Mouse (Mus musculus): Measurements from ENCODE around the gene Olfr493. TPM values are rescaled to one million over a fixed set of nuclear protein-coding genes. Genes with fewer than 3 reads are reported as not detected.

Olfr493 gene
- not detected in 2 replicates for total RNA-seq (2021)
- long read RNA-seq, experiment 1, result 0 reads
- long read RNA-seq, experiment 2, result 0 reads

DNA sequence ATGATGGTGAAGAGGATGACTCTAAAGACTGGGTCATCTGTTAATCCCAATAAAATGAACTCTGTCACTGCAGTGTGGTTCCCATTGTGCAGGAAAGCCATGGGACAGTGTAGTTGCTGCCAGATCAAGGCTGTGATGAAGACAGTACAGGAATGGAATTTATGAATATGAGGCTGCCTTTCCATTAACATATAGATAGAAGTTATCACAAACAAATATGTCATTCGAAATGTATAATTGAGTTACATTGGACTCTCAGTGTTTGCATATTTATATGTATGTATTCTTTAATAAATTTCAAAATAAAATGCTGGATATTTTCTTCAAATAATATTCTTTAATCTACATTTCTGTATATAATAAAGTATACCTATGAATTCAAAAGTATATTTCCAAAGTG, at the start of gene Olfr493:
TSS of gene Olfr493 (minus strand) at position 101 of the 400 bp plus-strand sequence.
- DNase-seq, result no peak

DNA sequence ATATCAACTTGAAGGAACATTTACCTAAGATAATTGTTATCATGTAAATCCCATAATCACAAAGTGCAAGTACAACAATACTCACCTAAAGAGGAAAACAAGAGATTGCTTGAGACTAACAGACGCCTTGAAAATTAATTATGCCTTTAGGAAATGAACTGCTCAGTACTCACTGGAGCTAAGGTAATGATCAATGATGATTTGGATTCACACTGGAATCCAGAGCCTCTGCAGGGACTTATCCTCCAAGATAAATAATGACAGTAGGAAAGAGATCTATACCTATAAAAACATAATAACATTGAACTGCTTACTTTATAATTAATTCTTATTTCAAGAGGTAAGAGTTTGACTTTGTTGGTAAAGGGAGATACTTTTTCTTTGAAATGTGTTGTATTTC, 46.1 kb upstream of the Olfr493 start, which contains the start of gene Olfr495:
TSS of gene Olfr495 (plus strand) at position 301 of the 400 bp plus-strand sequence.
- no peak for DNase-seq

DNA sequence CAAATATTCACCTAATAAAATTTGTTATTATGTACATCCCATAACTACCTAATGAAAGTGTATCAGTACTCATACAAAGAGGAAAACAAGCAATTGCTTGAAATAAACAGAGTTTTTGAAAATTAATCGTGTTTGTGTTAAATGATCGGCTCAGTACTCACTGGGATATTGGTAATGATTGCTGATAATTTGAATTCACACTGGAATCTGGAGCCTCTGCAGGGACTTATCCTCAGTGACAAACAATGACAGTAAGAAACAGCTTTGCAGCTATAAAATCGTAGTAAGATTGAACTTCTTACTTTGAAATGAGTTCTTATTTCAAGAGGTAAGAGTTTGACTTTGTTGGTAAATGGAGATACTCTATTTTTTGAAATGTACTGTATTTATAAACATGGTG, 18.3 kb upstream of the Olfr493 start, which contains the start of gene Olfr494:
TSS of gene Olfr494 (plus strand) at position 301 of the 400 bp plus-strand sequence.
- no peak for DNase-seq

DNA sequence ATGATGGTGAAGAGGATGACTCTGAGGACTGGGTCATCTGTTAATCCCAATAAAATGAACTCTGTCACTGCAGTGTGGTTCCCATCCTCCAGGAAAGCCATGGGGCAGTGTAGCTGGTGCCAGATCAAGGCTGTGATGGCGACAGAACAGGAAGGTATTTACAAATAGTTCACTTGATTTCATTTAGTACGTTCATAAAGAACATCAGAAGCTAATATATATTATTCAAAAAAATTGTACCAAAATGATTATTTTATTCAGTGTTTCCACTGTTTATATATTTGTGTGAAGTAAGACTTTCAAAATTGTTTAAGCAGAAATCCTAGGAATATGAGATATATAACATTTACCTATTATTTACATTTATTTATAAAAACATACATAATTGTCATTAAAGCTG, 23.2 kb downstream of the Olfr493 start, which contains the start of gene Olfr492:
TSS of gene Olfr492 (minus strand) at position 101 of the 400 bp plus-strand sequence.
- no peak for DNase-seq

DNA sequence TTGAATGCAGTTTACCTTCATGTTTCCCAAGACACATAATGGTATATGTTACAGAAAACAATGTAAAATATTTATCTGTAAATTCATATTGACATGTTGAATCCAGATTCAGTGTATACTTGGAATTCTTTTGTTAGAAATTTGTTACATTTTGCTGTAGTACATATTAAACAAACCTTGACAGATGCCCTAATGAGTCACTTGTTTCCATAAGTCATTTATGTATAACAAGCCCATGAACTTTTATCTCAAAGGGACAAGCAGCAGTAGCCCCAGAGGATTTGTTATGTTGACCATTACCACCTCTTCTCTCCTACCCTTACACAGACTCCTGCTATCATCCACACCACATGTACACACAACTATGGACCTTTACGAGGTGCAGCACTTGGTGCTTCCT, 33.6 kb downstream of the Olfr493 start, which contains the start of gene Olfr491:
TSS of gene Olfr491 (plus strand) at position 301 of the 400 bp plus-strand sequence.
- no peak for DNase-seq

Other genes starting within 250 kb of the Olfr493 start
- gene Olfr482, start 249.4 kb downstream of the Olfr493 start, total RNA-seq (2021), result 1.7 and 2.4 TPM in 2 replicates
- not detected in 2 replicates for gene Olfr483, start 246.1 kb downstream of the Olfr493 start, total RNA-seq (2021)
- gene Olfr484, start 219.5 kb downstream of the Olfr493 start, total RNA-seq (2021), result not detected in 2 replicates
- gene Olfr485, start 187.1 kb downstream of the Olfr493 start, total RNA-seq (2021), result not detected in 2 replicates
- gene Olfr486, start 174.2 kb downstream of the Olfr493 start, total RNA-seq (2021), result not detected in 2 replicates
- gene Olfr487, start 132.3 kb downstream of the Olfr493 start, total RNA-seq (2021), result not detected in 2 replicates
- gene Olfr488, start 88.6 kb downstream of the Olfr493 start, total RNA-seq (2021), result not detected in 2 replicates
- gene Olfr490, start 58.0 kb downstream of the Olfr493 start, total RNA-seq (2021), result not detected in 2 replicates
- not detected in 2 replicates for gene Olfr491, start 33.5 kb downstream of the Olfr493 start, total RNA-seq (2021)
- not detected in 2 replicates for gene Olfr492, start 23.3 kb downstream of the Olfr493 start, total RNA-seq (2021)
- gene Olfr494, start 18.4 kb upstream of the Olfr493 start, total RNA-seq (2021), result not detected in 2 replicates
- gene Olfr495, start 46.2 kb upstream of the Olfr493 start, total RNA-seq (2021), result not detected in 2 replicates
- gene Olfr497, start 73.4 kb upstream of the Olfr493 start, total RNA-seq (2021), result not detected in 2 replicates
- gene Olfr498, start 118.3 kb upstream of the Olfr493 start, total RNA-seq (2021), result not detected in 2 replicates
- not detected in 2 replicates for gene Olfr502, start 178.1 kb upstream of the Olfr493 start, total RNA-seq (2021)
- gene Olfr503, start 197.5 kb upstream of the Olfr493 start, total RNA-seq (2021), result not detected in 2 replicates
- gene Olfr504, start 218.8 kb upstream of the Olfr493 start, total RNA-seq (2021), result not detected in 2 replicates

Measured in adrenal gland, postnatal 14 days (tissue).